Mouse (Mus musculus) kidney, embryonic 15.5 days (tissue): ENCODE data around the gene Ogdh. TPM values are rescaled to one million over a fixed set of nuclear protein-coding genes. Genes with fewer than 3 reads are reported as not detected.

ENCODE experiments used
- ATAC-seq: fragments of 200-750 bp; cut with Nextera tagmentation; replicated peaks from 2 replicates; pipeline ENCODE4 v1.8.0; 2017; ENCODE audit warnings: moderate TSS enrichment; ENCODE audit not compliant: low FRiP score
- H3K27ac ChIP-seq: fragments of 300-500 bp; sonication (generic); 2 replicates; pipeline ENCODE4 v1.5.1; 2015; ENCODE audit warnings: mild to moderate bottlenecking, inconsistent platforms
- H3K27me3 ChIP-seq: fragments of 300-500 bp; sonication (generic); 2 replicates; pipeline ENCODE4 v1.6.1; 2015; ENCODE audit warnings: inconsistent platforms
- H3K36me3 ChIP-seq: fragments of 300-500 bp; sonication (generic); 2 replicates; pipeline ENCODE4 v1.6.1; 2015; ENCODE audit warnings: inconsistent platforms
- H3K4me1 ChIP-seq: fragments of 300-500 bp; sonication (generic); 2 replicates; pipeline ENCODE4 v1.6.1; 2015; ENCODE audit warnings: inconsistent platforms
- H3K4me2 ChIP-seq: fragments of 300-500 bp; sonication (generic); 2 replicates; pipeline ENCODE4 v1.6.1; 2015; ENCODE audit warnings: moderate library complexity, mild to moderate bottlenecking, inconsistent platforms
- H3K4me3 ChIP-seq: fragments of 300-500 bp; sonication (generic); replicated peaks from 2 replicates; pipeline ENCODE4 v1.5.1; 2015; ENCODE audit warnings: mild to moderate bottlenecking, inconsistent platforms
- H3K9ac ChIP-seq: fragments of 300-500 bp; sonication (generic); 2 replicates; pipeline ENCODE4 v1.6.1; 2015; ENCODE audit warnings: mild to moderate bottlenecking, inconsistent platforms
- H3K9me3 ChIP-seq: fragments of 300-500 bp; sonication (generic); replicated peaks from 2 replicates; pipeline ENCODE4 v1.6.1; 2016; ENCODE audit warnings: inconsistent platforms
- WGBS: fragments of 180-500 bp; shearing (Covaris S2); methylation state at CpG from one replicate; pipeline ENCODE4 v1.1.7; 2015; ENCODE audit warnings: mixed read lengths; 5-methylcytosine and 5-hydroxymethylcytosine counted together
- microRNA-seq: library from miRNA; unstranded; fragments of <30 nt; microRNA quantifications from one replicate; pipeline ENCODE4, GENCODE M21; 2016
- polyA plus RNA-seq: library from polyadenylated mRNA; unstranded; fragments of >200 nt; fragmentation: Nextera tagmentation; extraction: Ambion mirVana; gene quantifications from 2 replicates; pipeline ENCODE4 v1.2.1, GENCODE M21; 2015

The Ogdh gene
- polyA plus RNA-seq, 1 experiment from 2014 or later, result 131 TPM

DNA sequence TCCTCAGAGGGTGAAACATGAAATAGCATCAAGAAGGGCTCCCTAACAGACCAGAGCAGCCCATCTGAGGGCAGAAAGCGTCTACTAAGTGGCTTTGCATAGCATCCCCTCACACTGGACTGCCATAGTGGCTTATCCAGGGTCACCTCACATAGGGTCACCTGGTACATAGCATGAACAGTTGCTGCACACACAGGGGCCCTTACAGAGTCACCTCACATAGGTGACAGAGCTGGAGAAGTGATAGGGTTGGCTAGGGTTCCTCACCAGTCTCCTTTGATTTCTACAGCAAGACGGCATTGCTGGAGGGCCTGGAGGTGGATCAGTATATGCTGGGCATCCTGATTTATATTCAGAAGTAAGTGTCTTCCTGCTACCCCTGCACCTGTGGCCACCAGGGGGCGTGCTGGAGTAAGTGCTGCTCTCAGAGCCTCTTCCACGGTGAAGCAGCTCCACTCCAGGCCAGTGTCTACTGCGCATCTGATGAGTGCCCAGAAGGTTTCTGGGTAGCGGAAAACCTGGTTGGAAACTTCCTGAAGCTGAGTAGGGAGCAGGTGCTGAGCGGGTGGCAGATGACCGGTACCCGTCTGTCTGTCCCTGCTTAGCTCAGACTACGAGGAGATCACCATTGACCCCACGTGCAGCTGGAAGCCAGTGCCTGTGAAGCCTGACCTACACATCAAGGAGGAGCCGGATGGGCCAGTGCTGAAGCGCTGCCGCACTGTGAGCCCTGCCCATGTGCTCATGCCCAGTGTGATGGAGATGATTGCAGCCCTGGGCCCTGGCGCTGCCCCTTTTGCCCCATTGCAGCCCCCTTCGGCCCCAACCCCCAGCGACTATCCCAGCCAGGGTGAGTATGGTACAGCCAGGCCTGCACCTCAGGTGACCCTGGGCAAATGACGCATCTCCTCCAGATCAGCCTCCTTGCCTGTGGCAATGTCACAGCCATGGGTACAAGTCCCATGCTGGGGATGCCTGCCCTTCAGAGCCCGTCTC lies 111.4 kb downstream of the Ogdh start:
- Histone ChIP-seq H3K9me3 (no peaks in the 10 kb centered on the region), H3K4me3 (no peak overlapping the region), H3K9ac (no peak overlapping the region), H3K36me3 (peaks cover 79% of the 10 kb centered on the region), H3K4me2 (no peak overlapping the region), H3K27me3 (no peaks in the 10 kb centered on the region), H3K4me1 (peaks cover 33% of the 10 kb centered on the region), H3K27ac (no peak overlapping the region)
- 88% methylated on average over 19 of the region's 19 CpGs for WGBS
- no peak for ATAC-seq

DNA sequence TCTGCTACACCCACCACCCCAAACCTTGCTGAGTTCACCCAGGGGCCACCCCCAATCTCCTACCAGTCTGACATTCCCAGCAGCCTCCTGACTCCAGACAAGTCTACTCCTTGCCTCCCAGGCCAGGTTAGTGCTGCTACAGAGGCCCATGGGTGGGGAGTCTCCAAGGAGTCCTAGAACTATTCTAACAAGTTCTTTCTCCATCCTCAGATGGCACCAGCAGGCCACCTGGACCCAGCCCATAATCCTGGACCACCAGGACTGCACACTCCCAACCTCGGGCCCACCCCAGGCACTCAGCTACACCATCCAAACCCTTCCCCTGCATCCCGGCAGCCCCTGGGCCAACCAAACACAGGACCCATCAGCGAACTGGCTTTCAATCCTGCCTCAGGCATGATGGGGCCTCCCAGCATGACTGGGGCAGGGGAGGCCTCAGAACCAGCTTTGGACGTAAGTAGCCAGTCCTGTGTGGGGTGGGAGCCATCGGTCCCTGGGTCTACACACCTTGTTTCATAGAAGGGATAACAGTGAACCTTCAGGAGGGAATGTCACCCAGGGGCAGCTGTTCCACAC lies 112.5 kb downstream of the Ogdh start:
- no peaks in the 10 kb centered on the region for H3K27me3 ChIP-seq
- 92% methylated on average over 5 of the region's 5 CpGs for WGBS
- no peak overlapping the region for H3K4me2 ChIP-seq
- H3K9ac ChIP-seq, result no peak overlapping the region
- H3K4me3 ChIP-seq, result no peak overlapping the region
- H3K4me1 ChIP-seq, result peaks cover 33% of the 10 kb centered on the region
- no peak overlapping the region for H3K27ac ChIP-seq
- peaks cover 68% of the 10 kb centered on the region for H3K36me3 ChIP-seq
- ATAC-seq, result no peak
- no peaks in the 10 kb centered on the region for H3K9me3 ChIP-seq

DNA sequence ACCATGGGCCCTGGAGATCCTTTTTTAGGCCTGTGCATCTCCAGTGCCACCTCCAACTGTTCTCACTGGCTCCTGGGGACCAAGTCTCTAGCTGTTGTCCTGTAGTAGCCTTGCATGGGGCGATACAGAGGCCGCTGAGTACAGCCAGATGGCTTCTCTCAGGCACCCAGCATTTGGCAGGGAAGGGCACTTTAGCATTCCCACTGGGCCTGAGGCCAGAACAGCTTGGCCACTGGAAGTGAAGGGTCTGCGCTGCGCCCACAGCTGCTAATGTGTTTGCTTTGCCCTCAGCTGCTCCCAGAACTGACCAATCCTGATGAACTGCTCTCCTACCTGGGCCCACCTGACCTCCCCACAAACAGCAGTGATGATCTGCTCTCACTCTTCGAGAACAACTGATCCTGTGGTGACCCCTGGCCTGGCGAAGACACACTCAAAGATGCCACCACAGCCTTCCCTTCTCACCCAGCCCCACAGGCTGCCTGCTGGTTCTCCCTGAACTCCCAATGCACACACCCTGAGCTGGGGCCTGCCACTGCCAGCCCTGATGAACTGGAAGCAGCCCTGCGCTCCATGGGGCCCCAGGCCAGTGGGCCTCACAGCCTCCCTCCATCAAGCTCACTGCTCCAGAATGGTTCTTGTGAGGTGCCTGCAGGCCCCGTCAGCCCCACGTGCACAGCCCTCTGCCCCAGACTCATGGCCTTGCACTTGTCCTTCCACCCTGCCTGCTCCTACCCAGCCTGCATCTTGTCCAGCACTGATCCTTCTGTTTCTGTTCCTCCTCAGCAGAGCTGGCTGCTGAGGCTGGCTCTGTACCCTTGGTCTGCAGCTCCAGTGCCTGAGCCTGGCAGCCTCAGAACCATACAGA lies 113.5 kb downstream of the Ogdh start:
- WGBS, result 86% methylated on average over 9 of the region's 9 CpGs
- H3K36me3 ChIP-seq, result peaks cover 58% of the 10 kb centered on the region
- H3K4me3 ChIP-seq, result no peak overlapping the region
- H3K4me2 ChIP-seq, result no peak overlapping the region
- ATAC-seq, result peak; percentile 15; the same call in 1 of the 2 replicates
- no peak overlapping the region for H3K9ac ChIP-seq
- H3K9me3 ChIP-seq, result no peaks in the 10 kb centered on the region
- H3K4me1 ChIP-seq, result peaks cover 33% of the 10 kb centered on the region
- peak overlapping the region; percentile 85 for H3K27ac ChIP-seq
- H3K27me3 ChIP-seq, result no peaks in the 10 kb centered on the region

DNA sequence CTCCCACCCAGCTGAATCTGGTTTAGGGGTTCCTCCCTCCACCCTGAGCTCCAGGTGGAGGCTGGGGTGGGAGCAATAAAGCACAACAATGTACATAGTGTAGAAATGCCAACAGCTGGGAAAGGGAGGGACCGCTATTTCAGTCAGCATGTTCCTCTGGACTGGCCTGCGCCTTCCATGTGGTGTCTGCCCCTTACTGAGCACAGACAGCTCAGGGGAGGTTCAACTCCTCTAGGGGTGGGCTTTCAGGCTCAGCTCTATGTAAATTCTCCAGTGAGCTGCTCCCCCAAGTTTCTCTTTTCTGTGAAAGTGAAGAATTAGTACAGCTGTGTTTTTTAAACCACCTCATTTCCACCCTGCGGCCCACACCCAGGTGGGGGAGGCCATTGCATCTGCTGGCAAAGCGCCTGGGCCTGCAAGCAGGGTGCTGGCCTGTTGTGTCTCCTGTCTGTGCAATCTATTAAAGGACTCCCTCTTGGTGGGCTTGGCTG lies 114.2 kb downstream of the Ogdh start:
- no peaks in the 10 kb centered on the region for H3K27me3 ChIP-seq
- peaks cover 51% of the 10 kb centered on the region for H3K36me3 ChIP-seq
- ATAC-seq, result peak; percentile 46; the same call in 1 of the 2 replicates
- peaks cover 33% of the 10 kb centered on the region for H3K4me1 ChIP-seq
- WGBS, result 37% methylated on average over 4 of the region's 4 CpGs
- H3K27ac ChIP-seq, result peak overlapping the region; percentile 85
- no peaks in the 10 kb centered on the region for H3K9me3 ChIP-seq
- no peak overlapping the region for H3K4me2 ChIP-seq
- H3K4me3 ChIP-seq, result no peak overlapping the region
- H3K9ac ChIP-seq, result no peak overlapping the region

Small RNA genes lying within 50 kb of the gene (microRNA-seq; reads per million reads assigned to microRNA genes)
- gene Mir7651, result 1.5 reads per million, percentile 2 among the genes with 10 or more reads in this experiment

Other genes with a start within 250 kb of the Ogdh start
- gene Camk2b, start 225.3 kb upstream of the Ogdh start, polyA plus RNA-seq, result 4.3 and 4.5 TPM in 2 replicates
- 0.40 and 0.59 TPM in 2 replicates for gene A730071L15Rik, start 91.6 kb upstream of the Ogdh start, polyA plus RNA-seq
- gene Nudcd3, start 91.2 kb upstream of the Ogdh start, polyA plus RNA-seq, result 36.8 and 37.7 TPM in 2 replicates
- 0.06 TPM in 1 of 2 replicates, not detected in the other for gene Npc1l1, start 61.5 kb upstream of the Ogdh start, polyA plus RNA-seq
- 93.1 and 101 TPM in 2 replicates for gene Ddx56, start 23.9 kb upstream of the Ogdh start, polyA plus RNA-seq
- 130 and 133 TPM in 2 replicates for gene Tmed4, start 16.8 kb upstream of the Ogdh start, polyA plus RNA-seq
- gene Zmiz2, start 97.4 kb downstream of the Ogdh start, polyA plus RNA-seq, result 11.4 and 12.4 TPM in 2 replicates
- gene Ppia, start 123.8 kb downstream of the Ogdh start, polyA plus RNA-seq, result 5,533 and 6,211 TPM in 2 replicates
- gene H2afv, start 152.8 kb downstream of the Ogdh start, polyA plus RNA-seq, result 552 and 602 TPM in 2 replicates
- 29.2 and 29.6 TPM in 2 replicates for gene Purb, start 184.3 kb downstream of the Ogdh start, polyA plus RNA-seq
- 1.0 and 1.4 TPM in 2 replicates for gene Myo1g, start 229.3 kb downstream of the Ogdh start, polyA plus RNA-seq